Mouse (Mus musculus): ENCODE measurements around the gene Anks1b. TPM values are rescaled to one million over a fixed set of nuclear protein-coding genes. Genes with fewer than 3 reads are reported as not detected.

Gene Anks1b
- polyA plus RNA-seq, 1 experiment = 0.19 TPM

DNA sequence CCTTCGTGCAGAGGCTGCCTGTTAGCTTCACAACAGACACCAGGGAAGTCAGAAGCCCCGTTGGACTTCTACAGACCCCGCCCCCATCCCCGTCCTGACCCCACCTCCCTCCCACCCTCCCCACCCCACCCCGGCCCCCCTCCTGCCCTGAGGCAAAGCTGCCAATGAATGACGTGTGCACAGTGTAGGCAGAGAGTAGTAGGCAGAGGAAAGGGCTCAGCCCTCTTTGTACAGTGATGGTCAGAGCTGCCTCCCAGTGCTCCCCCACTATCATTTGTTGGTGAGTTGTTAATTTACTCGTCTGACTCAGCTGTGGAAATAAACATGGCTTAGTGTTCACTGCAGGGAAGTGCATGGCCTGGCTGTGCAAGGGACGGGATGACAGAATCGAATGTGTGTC is 1091.2 kb downstream of the Anks1b start:
- TF ChIP-seq CTCF (IDR thresholded peaks at IDR 0.05; ENCODE audit: extremely low read depth, insufficient read depth, insufficient read length, insufficient replicate concordance) (no peak), POLR2A (IDR thresholded peaks at IDR 0.05; ENCODE audit: low read depth, low read length) (no peak)
- H3K27me3 ChIP-seq (ENCODE audit: control insufficient read depth, insufficient read depth, low read length) = peaks cover 2% of the 10 kb centered on the region; the same call in 1 of the 2 replicates
- H3K4me3 ChIP-seq (ENCODE audit: extremely low read depth, insufficient read depth, insufficient read length) = no peak overlapping the region
- H3K36me3 ChIP-seq (ENCODE audit: control insufficient read depth, insufficient read depth, low read length) = no peaks in the 10 kb centered on the region
- DNase-seq (ENCODE audit: low read depth in 1 of 2, low spot score in 2 of 2) = no peak
- 25% methylated on average over 9 of the region's 9 CpGs for WGBS
- no peak overlapping the region for H3K27ac ChIP-seq (ENCODE audit: insufficient read depth, low read length)
- H3K4me1 ChIP-seq (ENCODE audit: control insufficient read depth, insufficient read depth, insufficient read length) = peaks cover 2% of the 10 kb centered on the region; the same call in 1 of the 2 replicates

GRCm38 (mm10) chr10:90965671-90966315 is 1092.5 kb downstream of the Anks1b start:
- TF ChIP-seq POLR2A (IDR thresholded peaks at IDR 0.05; ENCODE audit: low read depth, low read length) (no peak), CTCF (IDR thresholded peaks at IDR 0.05; ENCODE audit: extremely low read depth, insufficient read depth, insufficient read length, insufficient replicate concordance) (no peak)
- Histone ChIP-seq H3K27me3 (ENCODE audit: control insufficient read depth, insufficient read depth, low read length) (peaks cover 7% of the 10 kb centered on the region; the same call in 1 of the 2 replicates), H3K27ac (ENCODE audit: insufficient read depth, low read length) (no peak overlapping the region), H3K4me3 (ENCODE audit: extremely low read depth, insufficient read depth, insufficient read length) (no peak overlapping the region), H3K36me3 (ENCODE audit: control insufficient read depth, insufficient read depth, low read length) (no peaks in the 10 kb centered on the region), H3K4me1 (ENCODE audit: control insufficient read depth, insufficient read depth, insufficient read length) (peaks cover 2% of the 10 kb centered on the region; the same call in 1 of the 2 replicates)
- 74% methylated on average over 14 of the region's 14 CpGs for WGBS
- no peak for DNase-seq (ENCODE audit: low read depth in 1 of 2, low spot score in 2 of 2)

GRCm38 (mm10) chr10:90966821-90967220 is 1093.5 kb downstream of the Anks1b start:
- Histone ChIP-seq H3K36me3 (ENCODE audit: control insufficient read depth, insufficient read depth, low read length) (no peaks in the 10 kb centered on the region), H3K4me1 (ENCODE audit: control insufficient read depth, insufficient read depth, insufficient read length) (peaks cover 2% of the 10 kb centered on the region; the same call in 1 of the 2 replicates), H3K4me3 (ENCODE audit: extremely low read depth, insufficient read depth, insufficient read length) (no peak overlapping the region), H3K27ac (ENCODE audit: insufficient read depth, low read length) (no peak overlapping the region), H3K27me3 (ENCODE audit: control insufficient read depth, insufficient read depth, low read length) (peaks cover 7% of the 10 kb centered on the region; the same call in 1 of the 2 replicates)
- WGBS = 26% methylated on average over 9 of the region's 9 CpGs
- DNase-seq (ENCODE audit: low read depth in 1 of 2, low spot score in 2 of 2) = no peak
- TF ChIP-seq POLR2A (IDR thresholded peaks at IDR 0.05; ENCODE audit: low read depth, low read length) = no peak
- no peak for TF ChIP-seq CTCF (IDR thresholded peaks at IDR 0.05; ENCODE audit: extremely low read depth, insufficient read depth, insufficient read length, insufficient replicate concordance)

DNA sequence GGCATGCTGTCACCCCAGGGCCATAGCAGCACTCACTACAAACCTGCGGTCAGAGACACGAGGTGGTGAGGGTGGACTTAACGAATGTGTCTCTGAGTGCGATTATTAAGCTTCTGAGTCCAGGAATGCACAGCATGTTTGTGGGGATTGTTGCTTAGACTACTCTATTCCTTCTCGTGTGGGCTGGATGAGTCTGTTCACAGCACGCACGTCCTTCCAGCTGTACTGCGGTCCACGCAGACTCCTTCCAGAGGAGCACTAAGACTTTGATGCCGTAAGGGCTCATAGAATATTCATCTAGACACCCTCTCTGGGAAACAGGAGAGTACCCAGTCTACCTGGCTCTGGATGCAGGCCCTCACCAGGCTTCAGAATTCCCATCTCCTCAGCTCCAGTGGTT is 1094.9 kb downstream of the Anks1b start:
- Histone ChIP-seq H3K27ac (ENCODE audit: insufficient read depth, low read length) (no peak overlapping the region), H3K27me3 (ENCODE audit: control insufficient read depth, insufficient read depth, low read length) (peaks cover 7% of the 10 kb centered on the region; the same call in 1 of the 2 replicates), H3K4me1 (ENCODE audit: control insufficient read depth, insufficient read depth, insufficient read length) (peaks cover 2% of the 10 kb centered on the region; the same call in 1 of the 2 replicates), H3K36me3 (ENCODE audit: control insufficient read depth, insufficient read depth, low read length) (no peaks in the 10 kb centered on the region), H3K4me3 (ENCODE audit: extremely low read depth, insufficient read depth, insufficient read length) (no peak overlapping the region)
- no peak for DNase-seq (ENCODE audit: low read depth in 1 of 2, low spot score in 2 of 2)
- TF ChIP-seq POLR2A (IDR thresholded peaks at IDR 0.05; ENCODE audit: low read depth, low read length) (no peak), CTCF (IDR thresholded peaks at IDR 0.05; ENCODE audit: extremely low read depth, insufficient read depth, insufficient read length, insufficient replicate concordance) (no peak)
- 93% methylated on average over 10 of the region's 10 CpGs for WGBS

DNA sequence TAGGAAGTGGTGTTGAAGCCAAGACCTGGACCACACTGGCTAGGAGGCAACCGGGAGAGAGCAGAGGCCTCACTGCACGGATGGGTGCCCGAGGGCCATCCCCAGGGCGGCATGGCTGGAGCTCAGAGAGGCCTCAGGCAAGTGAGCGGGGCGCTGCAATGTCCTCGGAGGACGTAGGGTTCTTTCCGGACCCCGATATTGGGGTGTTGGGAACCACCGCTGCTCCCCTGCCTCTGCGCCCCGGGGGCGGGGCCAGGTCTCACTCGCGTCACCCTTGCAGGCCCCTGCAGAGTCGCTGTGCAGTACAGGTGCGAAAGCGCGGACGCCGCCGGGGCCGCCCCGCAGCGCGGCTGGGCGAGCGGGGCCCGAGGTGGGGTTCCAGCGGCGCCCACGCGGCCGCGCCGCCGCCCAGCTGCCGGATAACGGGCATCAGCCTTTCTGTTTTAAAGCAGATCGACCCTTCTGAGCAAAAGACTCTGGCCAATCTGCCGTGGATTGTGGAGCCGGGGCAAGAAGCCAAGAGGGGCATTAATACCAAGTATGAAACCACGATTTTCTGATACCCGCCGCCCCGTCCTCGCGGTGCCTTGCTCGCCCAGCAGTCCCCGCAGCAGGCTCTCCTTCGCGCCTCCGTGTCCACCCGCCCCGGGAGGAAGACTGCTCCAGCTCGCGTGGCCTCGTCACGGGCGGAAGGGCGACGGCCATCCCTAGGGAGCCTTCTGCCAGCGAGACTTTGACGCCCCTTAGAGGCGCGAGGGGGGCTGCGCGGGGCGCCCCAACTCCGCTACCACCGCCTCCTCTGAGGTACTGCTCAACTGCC is 1096.3 kb downstream of the Anks1b start:
- no peak for TF ChIP-seq CTCF (IDR thresholded peaks at IDR 0.05; ENCODE audit: extremely low read depth, insufficient read depth, insufficient read length, insufficient replicate concordance)
- 8% methylated on average over 72 of the region's 72 CpGs for WGBS
- peaks cover 7% of the 10 kb centered on the region; the same call in 1 of the 2 replicates for H3K27me3 ChIP-seq (ENCODE audit: control insufficient read depth, insufficient read depth, low read length)
- H3K4me1 ChIP-seq (ENCODE audit: control insufficient read depth, insufficient read depth, insufficient read length) = peaks cover 2% of the 10 kb centered on the region; the same call in 1 of the 2 replicates
- H3K27ac ChIP-seq (ENCODE audit: insufficient read depth, low read length) = no peak overlapping the region
- no peaks in the 10 kb centered on the region for H3K36me3 ChIP-seq (ENCODE audit: control insufficient read depth, insufficient read depth, low read length)
- peak overlapping the region; percentile 53 for H3K4me3 ChIP-seq (ENCODE audit: extremely low read depth, insufficient read depth, insufficient read length)
- peak in 1 of 2 experiments; percentile 26 for DNase-seq (ENCODE audit: low read depth in 1 of 2, low spot score in 2 of 2)

- TF ChIP-seq CTCF (IDR thresholded peaks at IDR 0.05; ENCODE audit: extremely low read depth, insufficient read depth, insufficient read length, insufficient replicate concordance) = no peak
- TF ChIP-seq POLR2A (IDR thresholded peaks at IDR 0.05; ENCODE audit: low read depth, low read length) = no peak
- H3K4me1 ChIP-seq (ENCODE audit: control insufficient read depth, insufficient read depth, insufficient read length) = peaks cover 2% of the 10 kb centered on the region; the same call in 1 of the 2 replicates
- H3K36me3 ChIP-seq (ENCODE audit: control insufficient read depth, insufficient read depth, low read length) = no peaks in the 10 kb centered on the region
- no peak for DNase-seq (ENCODE audit: low read depth in 1 of 2, low spot score in 2 of 2)
- H3K27me3 ChIP-seq (ENCODE audit: control insufficient read depth, insufficient read depth, low read length) = peaks cover 7% of the 10 kb centered on the region; the same call in 1 of the 2 replicates
- H3K4me3 ChIP-seq (ENCODE audit: extremely low read depth, insufficient read depth, insufficient read length) = no peak overlapping the region
- 43% methylated on average over 4 of the region's 4 CpGs for WGBS
- no peak overlapping the region for H3K27ac ChIP-seq (ENCODE audit: insufficient read depth, low read length)
Measured at GRCm38 (mm10) chr10:90970560-90970959, 1097.3 kb downstream of the Anks1b start.
